Mouse (Mus musculus): ENCODE results near the gene Apof.
"Not testable (repeated sequence)": the region's sequence is repeated elsewhere in the genome, so short reads cannot be mapped to it uniquely, and the experiment has no call there.

Gene Apof

GRCm38 (mm10) chr10:128258953-128259352 is 9.5 kb upstream of the Apof start:
- no peak for DNase-seq (ENCODE audit: low read depth, low spot score)

GRCm38 (mm10) chr10:128259946-128260345 is 8.5 kb upstream of the Apof start:
- DNase-seq (ENCODE audit: low read depth, low spot score), result no peak

- DNase-seq (ENCODE audit: low read depth, low spot score), result not testable (repeated sequence)
Measured at GRCm38 (mm10) chr10:128260376-128260775, 8.1 kb upstream of the Apof start.

- no peak for DNase-seq (ENCODE audit: low read depth, low spot score)
Measured at GRCm38 (mm10) chr10:128262300-128262699, 6.2 kb upstream of the Apof start.

GRCm38 (mm10) chr10:128263393-128264310 is 4.8 kb upstream of the Apof start:
- DNase-seq (ENCODE audit: low read depth, low spot score), result no peak

GRCm38 (mm10) chr10:128269206-128269910 is 887 bp downstream of the Apof start:
- DNase-seq (ENCODE audit: low read depth, low spot score), result no peak

GRCm38 (mm10) chr10:128270287-128270841 is 1.9 kb downstream of the Apof start, which contains the start of gene Stat2:
Gene Stat2 (plus strand): TSS chr10:128270559.
- DNase-seq (ENCODE audit: low read depth, low spot score), result peak; percentile 92

- no peak for DNase-seq (ENCODE audit: low read depth, low spot score)
Measured at GRCm38 (mm10) chr10:128270866-128271265, 2.4 kb downstream of the Apof start.

- no peak for DNase-seq (ENCODE audit: low read depth, low spot score)
Measured at GRCm38 (mm10) chr10:128271883-128272282, 3.4 kb downstream of the Apof start.

- DNase-seq (ENCODE audit: low read depth, low spot score), result not testable (repeated sequence)
Measured at GRCm38 (mm10) chr10:128272819-128273439, 4.5 kb downstream of the Apof start.

GRCm38 (mm10) chr10:128275374-128275773 is 6.9 kb downstream of the Apof start:
- DNase-seq (ENCODE audit: low read depth, low spot score), result not testable (repeated sequence)

GRCm38 (mm10) chr10:128278158-128278557 is 9.7 kb downstream of the Apof start:
- no peak for DNase-seq (ENCODE audit: low read depth, low spot score)

- no peak for DNase-seq (ENCODE audit: low read depth, low spot score)
Measured at GRCm38 (mm10) chr10:128280943-128281342, 12.5 kb downstream of the Apof start.

GRCm38 (mm10) chr10:128281682-128282081 is 13.2 kb downstream of the Apof start:
- DNase-seq (ENCODE audit: low read depth, low spot score), result no peak

GRCm38 (mm10) chr10:128282886-128283450 is 14.5 kb downstream of the Apof start:
- no peak for DNase-seq (ENCODE audit: low read depth, low spot score)

GRCm38 (mm10) chr10:128283604-128284579 is 15.4 kb downstream of the Apof start:
- peak; percentile 62 for DNase-seq (ENCODE audit: low read depth, low spot score)

- DNase-seq (ENCODE audit: low read depth, low spot score), result not testable (repeated sequence)
Measured at GRCm38 (mm10) chr10:128290594-128290993, 22.1 kb downstream of the Apof start.

- DNase-seq (ENCODE audit: low read depth, low spot score), result no peak
Measured at GRCm38 (mm10) chr10:128296370-128297090, 28.1 kb downstream of the Apof start.

- no peak for DNase-seq (ENCODE audit: low read depth, low spot score)
Measured at GRCm38 (mm10) chr10:128297221-128297620, 28.8 kb downstream of the Apof start.

GRCm38 (mm10) chr10:128297622-128298021 is 29.2 kb downstream of the Apof start:
- no peak for DNase-seq (ENCODE audit: low read depth, low spot score)
